Mouse (Mus musculus) liver, adult 2 months (tissue): ENCODE results near the gene Ooep.
"Not testable (repeated sequence)": the region's sequence is repeated elsewhere in the genome, so short reads cannot be mapped to it uniquely, and the experiment has no call there.

Experiments
- CTCF ChIP-seq: fragments of 200-500 bp; IDR thresholded peaks from 2 replicates; pipeline ENCODE4 v1.5.1; 2011; ENCODE audit warnings: low read depth, low read length, control low read depth
- POLR2A ChIP-seq: fragments of 200-500 bp; IDR thresholded peaks from 2 replicates; pipeline ENCODE4 v1.6.1; 2011; ENCODE audit warnings: low read length, control low read depth; ENCODE audit not compliant: insufficient read depth; ENCODE audit errors: extremely low read depth

DNA sequence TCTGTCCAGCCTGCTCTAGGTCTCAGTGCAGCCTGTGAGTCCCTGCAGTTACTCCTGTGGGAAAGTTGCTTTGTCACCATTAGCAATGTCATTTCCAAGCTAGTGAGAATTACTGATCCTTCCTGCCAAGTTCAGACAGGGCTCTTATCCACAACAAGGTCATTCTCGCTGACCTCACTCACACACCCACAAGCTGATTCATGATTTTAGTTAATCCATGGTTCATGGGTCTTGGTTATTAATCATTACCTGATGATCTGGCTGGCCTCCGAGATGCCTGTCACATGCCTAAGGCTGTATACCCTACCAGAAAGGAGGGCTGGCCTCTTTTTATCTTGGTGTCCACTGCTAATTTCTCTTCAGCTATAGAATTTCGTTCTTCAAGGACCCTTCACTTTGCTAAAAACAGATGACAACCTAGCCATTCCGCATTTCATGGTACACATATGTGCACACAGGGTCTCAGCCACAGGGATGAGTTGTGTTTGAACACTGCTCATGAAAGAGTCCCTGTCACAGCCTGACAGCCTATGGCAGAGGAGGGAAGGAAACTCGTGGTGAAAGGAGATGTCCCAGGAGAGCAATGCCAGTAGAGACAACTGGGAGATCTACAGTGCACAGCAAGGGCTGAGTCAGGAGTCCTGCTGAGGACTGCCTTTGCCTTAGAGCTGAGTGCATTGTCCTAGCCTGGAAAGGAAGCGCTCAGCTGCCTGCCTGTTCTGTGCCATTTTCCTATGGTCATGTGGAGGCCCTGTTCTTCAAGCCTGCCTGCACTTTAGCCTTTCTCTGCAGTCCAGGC lies 30.1 kb downstream of the Ooep start:
- TF ChIP-seq CTCF, POLR2A: not testable (repeated sequence)
